Mouse (Mus musculus) liver, embryonic 14.5 days (tissue): ENCODE measurements around the gene Anxa8. TPM values are rescaled to one million over a fixed set of nuclear protein-coding genes. Genes with fewer than 3 reads are reported as not detected.

Source experiments
- ATAC-seq: fragments of 200-750 bp; cut with Nextera tagmentation; 2 replicates; pipeline ENCODE4 v1.8.0; 2017; ENCODE audit warnings: moderate number of reproducible peaks, mild to moderate bottlenecking, moderate library complexity; ENCODE audit not compliant: insufficient read depth
- DNase-seq, 3 experiments: peaks; one replicate each; pipeline ENCODE4 v3.0.0-alpha.2; 2012 to 2013; ENCODE audit warnings: low read depth in 3 of 3, low spot score in 3 of 3
- H3K27ac ChIP-seq: fragments of 300-500 bp; sonication (generic); 2 replicates; pipeline ENCODE4 v1.5.1; 2014; ENCODE audit warnings: moderate library complexity, mild to moderate bottlenecking, control low read depth, inconsistent platforms
- H3K27me3 ChIP-seq: fragments of 300-500 bp; sonication (generic); 2 replicates; pipeline ENCODE4 v1.6.1; 2014; ENCODE audit warnings: mild to moderate bottlenecking, low read length, moderate library complexity; ENCODE audit not compliant: control insufficient read depth, insufficient read depth
- H3K36me3 ChIP-seq: fragments of 300-500 bp; sonication (generic); replicated peaks from 2 replicates; pipeline ENCODE4 v1.6.1; 2014; ENCODE audit warnings: low read depth; ENCODE audit not compliant: control insufficient read depth, insufficient read depth
- H3K4me1 ChIP-seq, 2 experiments: fragments of 200-500 bp in 1 of 2; fragments of 300-500 bp in 1 of 2; sonication (generic) in 1 of 2; replicated peaks; 2 replicates each; pipeline ENCODE4 v1.6.1; 2012 to 2014; ENCODE audit warnings: antibody characterized with exemption in 1 of 2, inconsistent platforms in 1 of 2, low read length in 1 of 2; ENCODE audit not compliant: control insufficient read depth in 2 of 2, insufficient read depth in 2 of 2
- H3K4me2 ChIP-seq: fragments of 300-500 bp; sonication (generic); 2 replicates; pipeline ENCODE4 v1.6.1; 2014; ENCODE audit warnings: low read depth, mild to moderate bottlenecking, control low read depth, moderate library complexity
- H3K4me3 ChIP-seq, 2 experiments: fragments of 200-500 bp in 1 of 2; fragments of 300-500 bp in 1 of 2; sonication (generic) in 1 of 2; 2 replicates each; pipeline ENCODE4 v1.5.1; 2012 to 2014; ENCODE audit warnings: low read depth in 2 of 2, low read length in 2 of 2, mild to moderate bottlenecking in 2 of 2, control low read depth in 1 of 2, inconsistent platforms in 1 of 2, moderate library complexity in 1 of 2; ENCODE audit not compliant: insufficient read depth in 1 of 2
- H3K9ac ChIP-seq: fragments of 300-500 bp; sonication (generic); replicated peaks from 2 replicates; pipeline ENCODE4 v1.6.1; 2014; ENCODE audit warnings: mild to moderate bottlenecking, control low read depth, moderate library complexity
- H3K9me3 ChIP-seq: fragments of 300-500 bp; sonication (generic); 2 replicates; pipeline ENCODE4 v1.6.1; 2016; ENCODE audit warnings: low read length, mixed read lengths; ENCODE audit not compliant: control insufficient read depth
- CTCF ChIP-seq: IDR thresholded peaks from 2 replicates; pipeline ENCODE4 v1.5.1; 2016; ENCODE audit warnings: antibody characterized with exemption, low read depth, control low read depth
- EP300 ChIP-seq: IDR thresholded peaks from 2 replicates; pipeline ENCODE4 v1.6.1; 2016; ENCODE audit warnings: antibody characterized with exemption, low read depth
- WGBS: fragments of 180-500 bp; shearing (Covaris S2); extraction: QIAGEN DNeasy Blood & Tissue Kit; methylation state at CpG from one replicate; pipeline ENCODE4 v1.1.7; 2014; ENCODE audit not compliant: insufficient replicate concordance; 5-methylcytosine and 5-hydroxymethylcytosine counted together
- polyA plus RNA-seq, 2 experiments: library from polyadenylated mRNA; depleted of rRNA in 1 of 2; stranded (reverse) in 1 of 2; unstranded in 1 of 2; fragments of >200 nt; fragmentation: Nextera tagmentation in 1 of 2; extraction: Ambion mirVana in 1 of 2; gene quantifications; 2 replicates each; pipeline versions ENCODE4 v1.2.1 to v1.2.3; 2012 to 2014

Gene Anxa8
- polyA plus RNA-seq, 2 experiments: 0.06 TPM; not detected in 1

GRCm38 (mm10) chr14:34121691-34122090, 35.9 kb downstream of the Anxa8 start:
- H3K4me3 ChIP-seq: no peak overlapping the region
- H3K4me2 ChIP-seq: no peak overlapping the region
- 66% methylated on average over 4 of the region's 4 CpGs for WGBS
- H3K27me3 ChIP-seq: no peaks in the 10 kb centered on the region
- H3K27ac ChIP-seq: no peak overlapping the region
- H3K9ac ChIP-seq: no peak overlapping the region
- H3K9me3 ChIP-seq: no peaks in the 10 kb centered on the region
- no peak for TF ChIP-seq CTCF
- no peaks in the 10 kb centered on the region for H3K4me1 ChIP-seq
- DNase-seq: no peak
- H3K36me3 ChIP-seq: no peaks in the 10 kb centered on the region
- ATAC-seq: no peak

- H3K4me1 ChIP-seq: no peaks in the 10 kb centered on the region
- no peaks in the 10 kb centered on the region for H3K36me3 ChIP-seq
- DNase-seq (no peak), ATAC-seq (no peak)
- no peaks in the 10 kb centered on the region for H3K27me3 ChIP-seq
- H3K4me2 ChIP-seq: no peak overlapping the region
- WGBS: 61% methylated on average over 6 of the region's 6 CpGs
- no peak overlapping the region for H3K9ac ChIP-seq
- no peaks in the 10 kb centered on the region for H3K9me3 ChIP-seq
- no peak overlapping the region for H3K4me3 ChIP-seq
- TF ChIP-seq CTCF: no peak
- no peak for TF ChIP-seq EP300
- H3K27ac ChIP-seq: no peak overlapping the region
Observed at GRCm38 (mm10) chr14:34131216-34131615, 45.4 kb downstream of the Anxa8 start.

- Histone ChIP-seq H3K4me1 (no peaks in the 10 kb centered on the region), H3K9ac (no peak overlapping the region), H3K27me3 (no peaks in the 10 kb centered on the region), H3K4me3 (no peak overlapping the region), H3K36me3 (no peaks in the 10 kb centered on the region), H3K27ac (no peak overlapping the region), H3K4me2 (no peak overlapping the region), H3K9me3 (no peaks in the 10 kb centered on the region)
- ATAC-seq (no peak), DNase-seq (no peak)
- no peak for TF ChIP-seq CTCF
- TF ChIP-seq EP300: no peak
Observed at GRCm38 (mm10) chr14:34135391-34135790, 49.6 kb downstream of the Anxa8 start.

GRCm38 (mm10) chr14:34139671-34140664, 54.2 kb downstream of the Anxa8 start:
- ATAC-seq (no peak), DNase-seq (no peak)
- no peak for TF ChIP-seq EP300
- TF ChIP-seq CTCF: no peak
- Histone ChIP-seq H3K4me1 (no peaks in the 10 kb centered on the region), H3K4me2 (no peak overlapping the region), H3K36me3 (no peaks in the 10 kb centered on the region), H3K27me3 (no peaks in the 10 kb centered on the region), H3K9ac (no peak overlapping the region), H3K9me3 (no peaks in the 10 kb centered on the region), H3K27ac (no peak overlapping the region), H3K4me3 (no peak overlapping the region)
- 73% methylated on average over 15 of the region's 15 CpGs for WGBS

- Histone ChIP-seq H3K27ac (no peak overlapping the region), H3K9ac (no peak overlapping the region), H3K4me2 (no peak overlapping the region), H3K9me3 (no peaks in the 10 kb centered on the region), H3K4me3 (no peak overlapping the region), H3K4me1 (no peaks in the 10 kb centered on the region), H3K36me3 (no peaks in the 10 kb centered on the region), H3K27me3 (no peaks in the 10 kb centered on the region)
- ATAC-seq (no peak), DNase-seq (no peak)
- WGBS: 47% methylated on average over 1 of the region's 1 CpGs
- TF ChIP-seq EP300: no peak
- no peak for TF ChIP-seq CTCF
Observed at GRCm38 (mm10) chr14:34142316-34142715, 56.5 kb downstream of the Anxa8 start.
